Mouse (Mus musculus) stomach, postnatal 0 days (tissue): ENCODE measurements around the gene Ltb.

ENCODE experiments used
- CTCF ChIP-seq: IDR thresholded peaks from 2 replicates; pipeline ENCODE4 v1.5.1; 2016; ENCODE audit warnings: antibody characterized with exemption, low read depth, mild to moderate bottlenecking, moderate library complexity
- EP300 ChIP-seq: optimal IDR thresholded peaks from 2 replicates; pipeline ENCODE3; 2016; ENCODE audit warnings: antibody characterized with exemption

DNA sequence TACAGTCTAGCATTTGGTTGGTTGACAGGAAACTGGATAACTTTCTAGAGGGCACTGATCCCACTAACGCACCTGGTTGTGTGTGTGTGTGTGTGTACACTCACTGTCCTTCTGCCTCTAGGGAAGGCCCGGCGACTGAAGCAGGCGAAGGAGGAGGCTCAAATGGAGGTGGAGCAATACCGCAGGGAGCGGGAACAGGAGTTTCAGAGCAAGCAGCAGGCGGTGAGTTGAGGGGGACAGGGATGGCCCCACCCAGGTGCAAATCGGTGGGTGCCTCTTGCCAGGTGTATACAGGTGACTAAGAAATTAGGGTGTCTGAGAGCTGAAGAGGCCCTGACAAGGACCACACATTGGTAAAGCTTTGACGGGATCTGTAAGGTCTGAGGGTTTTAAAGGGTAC, 42.8 kb downstream of the Ltb start:
- no peak for TF ChIP-seq EP300
- no peak for TF ChIP-seq CTCF
